Mouse (Mus musculus): ENCODE results near the gene Irf8. TPM values are rescaled to one million over a fixed set of nuclear protein-coding genes. Genes with fewer than 3 reads are reported as not detected.
"Not testable (repeated sequence)": the region's sequence is repeated elsewhere in the genome, so short reads cannot be mapped to it uniquely, and the experiment has no call there.

The Irf8 gene
- polyA plus RNA-seq, 1 experiment from 2014 or later = 3.7 TPM

DNA sequence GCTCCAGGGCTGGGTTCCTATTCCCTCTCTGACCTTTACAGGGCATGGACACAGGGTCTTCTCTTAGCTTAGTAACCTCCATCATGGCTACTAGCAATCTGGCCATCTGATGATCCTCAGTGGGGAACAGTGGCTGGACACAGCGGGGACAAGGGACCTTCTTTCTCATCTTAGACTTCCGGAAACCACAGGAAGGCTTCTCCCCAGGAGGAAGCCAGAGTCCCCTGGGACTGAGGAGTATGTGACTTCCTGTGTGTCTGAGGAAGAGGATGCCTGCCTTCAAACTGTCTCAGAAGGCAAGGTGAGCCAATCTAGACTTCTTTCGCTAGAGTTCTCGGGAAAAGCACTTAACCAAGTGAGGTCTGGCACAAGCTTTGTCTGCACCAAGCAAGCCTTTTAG, 36.1 kb upstream of the Irf8 start:
- 91% methylated on average over 4 of the region's 4 CpGs for WGBS
- H3K4me3 ChIP-seq = no peak overlapping the region
- no peak overlapping the region for H3K9ac ChIP-seq
- H3K27me3 ChIP-seq (replicated peaks) = no peaks in the 10 kb centered on the region
- H3K4me2 ChIP-seq = no peak overlapping the region
- H3K36me3 ChIP-seq (replicated peaks) = no peaks in the 10 kb centered on the region
- ATAC-seq (replicated peaks) = no peak
- H3K27ac ChIP-seq = no peak overlapping the region
- peaks cover 4% of the 10 kb centered on the region; the same call in 1 of the 2 replicates for H3K4me1 ChIP-seq
- H3K9me3 ChIP-seq = no peaks in the 10 kb centered on the region

- no peak overlapping the region for H3K9ac ChIP-seq
- H3K4me1 ChIP-seq = no peaks in the 10 kb centered on the region
- no peak overlapping the region for H3K4me3 ChIP-seq
- no peak for ATAC-seq (replicated peaks)
- H3K27ac ChIP-seq = no peak overlapping the region
- H3K4me2 ChIP-seq = no peak overlapping the region
- WGBS = 75% methylated on average over 19 of the region's 19 CpGs
- H3K36me3 ChIP-seq (replicated peaks) = no peaks in the 10 kb centered on the region
- no peaks in the 10 kb centered on the region for H3K9me3 ChIP-seq
- H3K27me3 ChIP-seq (replicated peaks) = no peaks in the 10 kb centered on the region
Observed at GRCm38 (mm10) chr8:120701758-120702465, 34.2 kb upstream of the Irf8 start.

DNA sequence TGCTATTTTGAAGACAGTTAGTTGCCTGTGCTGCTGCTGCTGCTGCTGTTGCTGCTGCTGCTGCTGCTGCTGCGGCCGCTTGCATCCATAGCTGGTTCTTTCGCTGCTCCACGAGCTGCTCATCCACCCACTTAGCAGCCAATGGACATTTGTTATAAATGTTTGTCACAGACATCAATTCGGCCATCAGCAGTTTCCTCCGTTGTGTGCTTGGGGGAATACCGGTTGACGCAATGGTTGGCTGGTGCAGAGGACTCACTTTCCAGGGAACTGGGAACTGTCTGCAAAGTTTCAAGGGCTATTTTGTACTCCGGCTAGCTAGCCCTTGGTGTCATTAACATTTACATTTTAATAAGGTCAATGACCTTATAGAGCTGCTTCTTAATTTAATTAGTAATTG, 32.0 kb upstream of the Irf8 start:
- Histone ChIP-seq H3K9ac (no peak overlapping the region), H3K9me3 (no peaks in the 10 kb centered on the region), H3K36me3 (replicated peaks) (no peaks in the 10 kb centered on the region), H3K27me3 (replicated peaks) (no peaks in the 10 kb centered on the region), H3K4me1 (no peaks in the 10 kb centered on the region), H3K4me2 (no peak overlapping the region), H3K27ac (no peak overlapping the region), H3K4me3 (no peak overlapping the region)
- WGBS = 81% methylated on average over 9 of the region's 9 CpGs
- no peak for ATAC-seq (replicated peaks)

DNA sequence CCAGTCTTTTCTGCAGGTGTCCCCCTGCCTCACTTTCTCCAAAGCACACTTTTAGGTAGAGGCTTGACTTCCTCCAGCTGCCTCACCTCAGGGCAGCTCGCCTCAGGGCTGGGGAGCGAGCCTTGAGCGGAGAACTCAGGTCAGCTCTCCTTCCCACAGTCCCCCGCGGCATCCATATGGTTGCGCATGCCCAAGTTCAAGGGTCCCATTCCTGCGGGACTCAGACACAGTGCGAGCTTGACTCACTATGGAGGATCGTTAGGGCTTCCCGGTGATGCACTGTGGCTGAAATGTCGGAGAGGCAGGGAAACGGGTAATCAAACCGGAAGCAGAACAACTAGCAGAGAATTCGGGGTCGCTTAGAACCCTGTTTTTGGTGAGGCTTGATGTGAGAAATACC, 31.0 kb upstream of the Irf8 start:
- Histone ChIP-seq H3K9me3 (no peaks in the 10 kb centered on the region), H3K27me3 (replicated peaks) (no peaks in the 10 kb centered on the region), H3K4me1 (no peaks in the 10 kb centered on the region), H3K4me3 (no peak overlapping the region), H3K9ac (no peak overlapping the region), H3K36me3 (replicated peaks) (no peaks in the 10 kb centered on the region), H3K4me2 (no peak overlapping the region), H3K27ac (no peak overlapping the region)
- ATAC-seq (replicated peaks) = no peak
- WGBS = 87% methylated on average over 15 of the region's 15 CpGs

- WGBS = 72% methylated on average over 3 of the region's 3 CpGs
- ATAC-seq (replicated peaks) = no peak
- Histone ChIP-seq H3K27ac (no peak overlapping the region), H3K4me3 (no peak overlapping the region), H3K4me1 (no peaks in the 10 kb centered on the region), H3K27me3 (replicated peaks) (no peaks in the 10 kb centered on the region), H3K36me3 (replicated peaks) (no peaks in the 10 kb centered on the region), H3K4me2 (no peak overlapping the region), H3K9ac (no peak overlapping the region), H3K9me3 (no peaks in the 10 kb centered on the region)
Observed at GRCm38 (mm10) chr8:120706193-120706592, 30.0 kb upstream of the Irf8 start.

GRCm38 (mm10) chr8:120709176-120709575, 27.0 kb upstream of the Irf8 start:
- H3K4me3 ChIP-seq = no peak overlapping the region
- H3K4me1 ChIP-seq = no peaks in the 10 kb centered on the region
- 88% methylated on average over 10 of the region's 10 CpGs for WGBS
- H3K4me2 ChIP-seq = no peak overlapping the region
- no peaks in the 10 kb centered on the region for H3K36me3 ChIP-seq (replicated peaks)
- H3K9me3 ChIP-seq = no peaks in the 10 kb centered on the region
- no peak overlapping the region for H3K27ac ChIP-seq
- H3K27me3 ChIP-seq (replicated peaks) = no peaks in the 10 kb centered on the region
- H3K9ac ChIP-seq = no peak overlapping the region
- no peak for ATAC-seq (replicated peaks)

DNA sequence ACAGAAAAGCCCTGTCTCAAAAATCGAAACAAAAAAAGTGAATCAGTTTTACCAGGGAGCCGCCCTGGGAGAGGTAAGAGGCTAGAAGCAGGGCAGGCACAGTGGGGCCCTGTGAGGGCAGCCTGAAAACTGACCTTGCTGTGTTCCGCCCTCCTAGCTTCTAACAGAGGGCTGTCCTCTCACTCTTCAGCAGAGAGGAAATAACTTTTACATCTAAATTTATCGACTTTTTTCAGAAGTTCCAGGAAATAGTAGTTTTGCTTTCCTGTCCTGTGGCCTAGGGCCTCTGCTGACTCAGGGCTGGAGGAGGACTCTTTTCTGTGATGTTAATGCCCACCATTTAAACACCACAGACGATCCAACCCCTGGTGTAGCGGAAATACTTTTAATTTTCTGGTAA, 21.0 kb upstream of the Irf8 start:
- H3K9ac ChIP-seq = no peak overlapping the region
- no peaks in the 10 kb centered on the region for H3K36me3 ChIP-seq (replicated peaks)
- 80% methylated on average over 6 of the region's 6 CpGs for WGBS
- H3K27ac ChIP-seq = no peak overlapping the region
- H3K4me2 ChIP-seq = no peak overlapping the region
- ATAC-seq (replicated peaks) = no peak
- H3K9me3 ChIP-seq = no peaks in the 10 kb centered on the region
- no peaks in the 10 kb centered on the region for H3K27me3 ChIP-seq (replicated peaks)
- H3K4me1 ChIP-seq = no peaks in the 10 kb centered on the region
- H3K4me3 ChIP-seq = no peak overlapping the region

- Histone ChIP-seq H3K4me2 (no peak overlapping the region), H3K27me3 (replicated peaks) (no peaks in the 10 kb centered on the region), H3K27ac (no peak overlapping the region), H3K4me1 (no peaks in the 10 kb centered on the region), H3K9ac (no peak overlapping the region), H3K9me3 (no peaks in the 10 kb centered on the region), H3K4me3 (no peak overlapping the region), H3K36me3 (replicated peaks) (no peaks in the 10 kb centered on the region)
- no peak for ATAC-seq (replicated peaks)
- 79% methylated on average over 15 of the region's 15 CpGs for WGBS
Observed at GRCm38 (mm10) chr8:120715996-120716680, 20.0 kb upstream of the Irf8 start.

GRCm38 (mm10) chr8:120719586-120720236, 16.4 kb upstream of the Irf8 start:
- no peaks in the 10 kb centered on the region for H3K27me3 ChIP-seq (replicated peaks)
- 68% methylated on average over 19 of the region's 19 CpGs for WGBS
- H3K4me3 ChIP-seq = no peak overlapping the region
- no peak for ATAC-seq (replicated peaks)
- no peaks in the 10 kb centered on the region for H3K4me1 ChIP-seq
- no peak overlapping the region for H3K27ac ChIP-seq
- H3K9me3 ChIP-seq = no peaks in the 10 kb centered on the region
- H3K36me3 ChIP-seq (replicated peaks) = no peaks in the 10 kb centered on the region
- H3K4me2 ChIP-seq = no peak overlapping the region
- no peak overlapping the region for H3K9ac ChIP-seq

GRCm38 (mm10) chr8:120723025-120723424, 13.1 kb upstream of the Irf8 start:
- no peaks in the 10 kb centered on the region for H3K36me3 ChIP-seq (replicated peaks)
- H3K27me3 ChIP-seq (replicated peaks) = no peaks in the 10 kb centered on the region
- no peak overlapping the region for H3K9ac ChIP-seq
- ATAC-seq (replicated peaks) = no peak
- no peak overlapping the region for H3K4me2 ChIP-seq
- H3K27ac ChIP-seq = no peak overlapping the region
- no peaks in the 10 kb centered on the region for H3K9me3 ChIP-seq
- no peak overlapping the region for H3K4me3 ChIP-seq
- H3K4me1 ChIP-seq = no peaks in the 10 kb centered on the region
- 71% methylated on average over 6 of the region's 6 CpGs for WGBS

GRCm38 (mm10) chr8:120724096-120724495, 12.1 kb upstream of the Irf8 start:
- not testable (repeated sequence) for H3K9ac ChIP-seq; ATAC-seq (replicated peaks); H3K27me3 ChIP-seq (replicated peaks); H3K4me2 ChIP-seq; H3K27ac ChIP-seq; H3K36me3 ChIP-seq (replicated peaks); H3K4me3 ChIP-seq; H3K4me1 ChIP-seq; H3K9me3 ChIP-seq
- 93% methylated on average over 4 of the region's 4 CpGs for whole genome bisulfite sequencing

DNA sequence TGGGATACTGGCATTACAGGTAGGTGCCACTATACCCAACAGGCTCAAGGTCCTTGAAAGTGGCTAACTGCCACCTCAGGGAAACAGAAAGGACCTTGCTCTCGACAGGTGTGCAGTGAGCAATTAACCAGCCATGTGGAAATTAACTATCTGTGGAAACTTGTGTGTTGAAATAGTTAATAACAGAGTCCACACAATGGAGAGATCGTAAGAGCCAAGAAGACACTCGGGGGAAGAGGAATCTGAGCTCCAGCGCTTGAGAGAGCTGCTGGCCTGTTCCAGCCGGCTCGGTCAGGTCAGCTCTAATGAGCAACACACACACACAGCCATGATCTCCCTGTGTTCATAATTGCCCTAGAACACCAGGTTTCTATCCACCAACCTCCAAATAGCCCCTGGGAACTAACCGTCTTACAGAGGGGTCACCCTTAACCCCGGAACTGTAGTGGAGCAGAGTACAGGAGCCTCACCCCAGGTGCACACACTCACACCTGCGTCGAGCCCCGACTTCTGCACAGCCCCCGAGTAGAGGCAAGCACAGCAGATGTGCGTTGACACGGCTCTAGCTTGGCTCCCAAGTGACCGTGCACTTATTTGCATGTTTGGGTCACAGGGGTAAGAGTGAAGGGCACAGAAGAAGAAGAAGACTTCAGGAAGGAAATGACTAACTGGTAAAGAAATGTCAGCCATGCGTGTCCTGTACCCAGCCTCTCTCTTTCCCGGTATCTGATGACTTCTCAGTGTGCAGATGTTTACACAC, 11.2 kb upstream of the Irf8 start:
- H3K27me3 ChIP-seq (replicated peaks) = no peaks in the 10 kb centered on the region
- 80% methylated on average over 17 of the region's 17 CpGs for WGBS

More for the DNA sequence above, 11.2 kb upstream of the Irf8 start:
- no peak for ATAC-seq (replicated peaks)
- Histone ChIP-seq H3K4me2 (no peak overlapping the region), H3K4me1 (no peaks in the 10 kb centered on the region), H3K27ac (no peak overlapping the region), H3K9me3 (no peaks in the 10 kb centered on the region), H3K36me3 (replicated peaks) (no peaks in the 10 kb centered on the region), H3K9ac (no peak overlapping the region), H3K4me3 (no peak overlapping the region)
